In the genomic region with DNA sequence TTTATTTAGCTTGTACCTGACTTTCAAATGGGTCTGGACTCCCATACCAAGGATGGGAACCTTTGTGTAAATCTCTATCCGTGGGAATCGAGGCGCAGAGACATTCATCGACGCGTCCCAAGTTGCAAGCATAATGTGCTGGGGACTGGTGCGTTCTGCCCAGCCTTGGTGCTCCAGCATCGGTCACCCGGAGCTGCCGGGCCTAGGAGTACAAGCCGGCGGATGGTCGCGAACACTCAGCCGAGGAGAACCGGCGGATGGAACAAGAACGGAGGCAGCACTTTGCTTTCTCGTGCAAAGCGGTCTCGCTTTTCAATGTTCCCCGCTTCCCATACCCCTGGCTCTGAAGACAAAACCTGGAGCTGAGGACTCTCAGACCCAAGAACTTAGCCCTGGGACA, we compare ENCODE assay signal across 12 mouse cellular contexts. TPM values are rescaled to one million over a fixed set of nuclear protein-coding genes. Genes with fewer than 3 reads are reported as not detected.
DNase-seq lines count a peak whose midpoint lies in the region; ATAC-seq and TF ChIP-seq lines count a peak whose summit lies in the region.
"Had no signal": no experiment of that assay in that cellular context is flagged by ENCODE, and none has a peak within 500 bp of the region (broad histone marks: within the 10 kb centered on the region; RNA-seq: fewer than 3 reads in every experiment).

No protein-coding gene starts in this region.

- TF ChIP-seq CTCF in lung, embryonic 14.5 days (IDR thresholded peaks at IDR 0.05; ENCODE audit: low read depth): no peak
- no peak for TF ChIP-seq CTCF in lung, postnatal 0 days (IDR thresholded peaks at IDR 0.05)
- TF ChIP-seq CTCF in small intestine, adult 2 months (IDR thresholded peaks at IDR 0.05; ENCODE audit: extremely low read depth, insufficient read length, insufficient replicate concordance, low read depth, low read length): no peak

- no peak overlapping the region for H3K27ac ChIP-seq in lung, embryonic 14.5 days (ENCODE audit: low read depth)
- H3K27ac ChIP-seq in lung, postnatal 0 days (ENCODE audit: low read length): no peak overlapping the region
- H3K27ac ChIP-seq in forebrain, embryonic 13.5 days: no peak overlapping the region
- H3K27ac ChIP-seq in limb, embryonic 11.5 days (replicated peaks; ENCODE audit: low read depth, low read length): no peak overlapping the region
- H3K27ac ChIP-seq in small intestine, adult 2 months (ENCODE audit: insufficient read depth, low read depth, low read length): no peak overlapping the region
- H3K27ac ChIP-seq: layer of hippocampus, adult 2 months; macrophage had no signal

- no peak for DNase-seq in lung, embryonic 14.5 days
- no peak for DNase-seq in lung, postnatal 0 days (ENCODE audit: low spot score)
- DNase-seq in limb, embryonic 11.5 days (ENCODE audit: low spot score): peak; percentile 67
- DNase-seq in spleen, adult 12 weeks (ENCODE audit: low spot score): no peak
- DNase-seq in kidney, adult 18-20 months: no peak
- DNase-seq in heart, adult 9 months (ENCODE audit: low spot score in 2 of 2): no peak
- DNase-seq: right cerebral cortex, adult 18-20 months had no signal

- peak overlapping the region; percentile 50 for H3K4me2 ChIP-seq in lung, embryonic 14.5 days
- no peak overlapping the region; the same call in 1 of the 2 replicates for H3K4me2 ChIP-seq in lung, postnatal 0 days (replicated peaks; ENCODE audit: low read depth, low read length)
- H3K4me2 ChIP-seq in forebrain, embryonic 13.5 days: peak overlapping the region; percentile 59
- peak overlapping the region; percentile 41; the same call in 1 of the 2 replicates for H3K4me2 ChIP-seq in limb, embryonic 11.5 days (ENCODE audit: low read depth, severe bottlenecking)

- no peaks in the 10 kb centered on the region for H3K36me3 ChIP-seq in lung, embryonic 14.5 days (ENCODE audit: insufficient read depth)
- no peaks in the 10 kb centered on the region for H3K36me3 ChIP-seq in lung, postnatal 0 days (ENCODE audit: insufficient read depth, low read length)
- no peaks in the 10 kb centered on the region for H3K36me3 ChIP-seq in forebrain, embryonic 13.5 days (ENCODE audit: poor library complexity, severe bottlenecking)
- H3K36me3 ChIP-seq in limb, embryonic 11.5 days (ENCODE audit: control insufficient read depth, insufficient read depth, low read length): no peaks in the 10 kb centered on the region
- H3K36me3 ChIP-seq in small intestine, adult 2 months (ENCODE audit: control insufficient read depth, insufficient read depth, low read length): no peaks in the 10 kb centered on the region

- H3K27me3 ChIP-seq in lung, embryonic 14.5 days (ENCODE audit: insufficient read depth, low read length): peaks cover 99% of the 10 kb centered on the region
- peaks cover 84% of the 10 kb centered on the region for H3K27me3 ChIP-seq in lung, postnatal 0 days (replicated peaks; ENCODE audit: insufficient read depth, low read length)
- H3K27me3 ChIP-seq in forebrain, embryonic 13.5 days: peaks cover 100% of the 10 kb centered on the region
- H3K27me3 ChIP-seq in limb, embryonic 11.5 days (ENCODE audit: control insufficient read depth, insufficient read depth, low read length): peaks cover 99% of the 10 kb centered on the region
- H3K27me3 ChIP-seq in small intestine, adult 2 months (ENCODE audit: control insufficient read depth, insufficient read depth, low read length): peaks cover 61% of the 10 kb centered on the region

- H3K9me3 ChIP-seq in lung, embryonic 14.5 days (ENCODE audit: low read depth, low read length): no peaks in the 10 kb centered on the region
- no peaks in the 10 kb centered on the region for H3K9me3 ChIP-seq in lung, postnatal 0 days (ENCODE audit: low read length)
- no peaks in the 10 kb centered on the region for H3K9me3 ChIP-seq in forebrain, embryonic 13.5 days (replicated peaks)
- H3K9me3 ChIP-seq in limb, embryonic 11.5 days (ENCODE audit: control insufficient read depth, low read length): no peaks in the 10 kb centered on the region

- peak overlapping the region; percentile 33 for H3K4me3 ChIP-seq in lung, embryonic 14.5 days (ENCODE audit: low read depth, low read length)
- H3K4me3 ChIP-seq in lung, postnatal 0 days (ENCODE audit: low read depth, low read length): no peak overlapping the region
- peak overlapping the region; percentile 32 for H3K4me3 ChIP-seq in forebrain, embryonic 13.5 days
- no peak overlapping the region for H3K4me3 ChIP-seq in limb, embryonic 11.5 days (ENCODE audit: low read depth, low read length)
- H3K4me3 ChIP-seq in small intestine, adult 2 months (ENCODE audit: low read depth, low read length): peak overlapping the region; percentile 3; the same call in 1 of the 2 replicates
- H3K4me3 ChIP-seq: layer of hippocampus, adult 2 months had no signal

- 0 out of 2 replicates have a peak overlapping the region, but pooled peaks have one; percentile 3 for H3K9ac ChIP-seq in lung, embryonic 14.5 days
- no peak overlapping the region for H3K9ac ChIP-seq in lung, postnatal 0 days (replicated peaks; ENCODE audit: low read depth)
- peak overlapping the region; percentile 52; the same call in 1 of the 2 replicates for H3K9ac ChIP-seq in forebrain, embryonic 13.5 days
- H3K9ac ChIP-seq in limb, embryonic 11.5 days (ENCODE audit: low read length): no peak overlapping the region

- no peaks in the 10 kb centered on the region for H3K4me1 ChIP-seq in lung, embryonic 14.5 days (ENCODE audit: insufficient read depth)
- 0 out of 2 replicates have a peak, but pooled peaks cover 3% of the 10 kb centered on the region for H3K4me1 ChIP-seq in lung, postnatal 0 days (ENCODE audit: insufficient read depth, low read depth, low read length)
- H3K4me1 ChIP-seq in forebrain, embryonic 13.5 days: peaks cover 69% of the 10 kb centered on the region
- peaks cover 12% of the 10 kb centered on the region for H3K4me1 ChIP-seq in limb, embryonic 11.5 days (ENCODE audit: control insufficient read depth, insufficient read depth, low read length)
- no peaks in the 10 kb centered on the region for H3K4me1 ChIP-seq in small intestine, adult 2 months (ENCODE audit: control insufficient read depth, insufficient read depth, insufficient read length, low read length)

- WGBS in lung, embryonic 14.5 days: 2% methylated on average over 22 of the region's 22 CpGs
- WGBS in lung, postnatal 0 days: 3% methylated on average over 22 of the region's 22 CpGs
- under 1% methylated on average over 22 of the region's 22 CpGs for WGBS in forebrain, embryonic 13.5 days
- WGBS in limb, embryonic 11.5 days: 1% methylated on average over 22 of the region's 22 CpGs
- WGBS in small intestine, adult 2 months: 4% methylated on average over 22 of the region's 22 CpGs

- TF ChIP-seq EP300 in lung, postnatal 0 days (IDR thresholded peaks at IDR 0.05): no peak

- ATAC-seq in lung, embryonic 14.5 days (ENCODE audit: insufficient read depth): no peak
- ATAC-seq in lung, postnatal 0 days: no peak
- ATAC-seq in forebrain, embryonic 13.5 days: no peak
- ATAC-seq in limb, embryonic 11.5 days (ENCODE audit: insufficient number of reproducible peaks, low FRiP score, low TSS enrichment, low read depth): no peak
- ATAC-seq: Patski had no signal

- no peak for TF ChIP-seq POLR2A in small intestine, adult 2 months (IDR thresholded peaks at IDR 0.05; ENCODE audit: low read depth, low read length)

RNA-seq across cellular contexts. Expression of gene Pax7, which starts 12.3 kb away (rescaled TPM):
- not detected in 2 replicates for polyA plus RNA-seq in lung, embryonic 14.5 days (2014; fragmentation: Nextera tagmentation; extraction: Ambion mirVana)
- polyA plus RNA-seq in lung, postnatal 0 days (2015; fragmentation: Nextera tagmentation; extraction: Ambion mirVana): not detected in 2 replicates
- 0.04 and 0.09 TPM in 2 replicates for polyA plus RNA-seq in forebrain, embryonic 13.5 days (2015; fragmentation: Nextera tagmentation; extraction: Ambion mirVana)
- 0.25 and 0.31 TPM in 2 replicates for polyA plus RNA-seq in limb, embryonic 11.5 days (2014; fragmentation: Nextera tagmentation; extraction: Ambion mirVana)
- polyA plus RNA-seq in small intestine, adult 2 months (2012; rRNA removed): 0.06 TPM in 1 of 2 replicates, not detected in the other
- polyA plus RNA-seq: macrophage, Patski had no signal

Comparison
In these comparisons a context has a peak if more than half of its experiments do, and no peak if none do; other contexts are left out.
1. H3K4me3 ChIP-seq: peak in lung, embryonic 14.5 days (single experiment), forebrain, embryonic 13.5 days (single experiment) and small intestine, adult 2 months (single experiment); none in lung, postnatal 0 days (single experiment) and limb, embryonic 11.5 days (single experiment).
2. H3K9ac ChIP-seq: peak in lung, embryonic 14.5 days (single experiment) and forebrain, embryonic 13.5 days (single experiment); none in lung, postnatal 0 days (single experiment) and limb, embryonic 11.5 days (single experiment).